9 mouse cellular contexts compared by ENCODE assay signal in the genomic region with DNA sequence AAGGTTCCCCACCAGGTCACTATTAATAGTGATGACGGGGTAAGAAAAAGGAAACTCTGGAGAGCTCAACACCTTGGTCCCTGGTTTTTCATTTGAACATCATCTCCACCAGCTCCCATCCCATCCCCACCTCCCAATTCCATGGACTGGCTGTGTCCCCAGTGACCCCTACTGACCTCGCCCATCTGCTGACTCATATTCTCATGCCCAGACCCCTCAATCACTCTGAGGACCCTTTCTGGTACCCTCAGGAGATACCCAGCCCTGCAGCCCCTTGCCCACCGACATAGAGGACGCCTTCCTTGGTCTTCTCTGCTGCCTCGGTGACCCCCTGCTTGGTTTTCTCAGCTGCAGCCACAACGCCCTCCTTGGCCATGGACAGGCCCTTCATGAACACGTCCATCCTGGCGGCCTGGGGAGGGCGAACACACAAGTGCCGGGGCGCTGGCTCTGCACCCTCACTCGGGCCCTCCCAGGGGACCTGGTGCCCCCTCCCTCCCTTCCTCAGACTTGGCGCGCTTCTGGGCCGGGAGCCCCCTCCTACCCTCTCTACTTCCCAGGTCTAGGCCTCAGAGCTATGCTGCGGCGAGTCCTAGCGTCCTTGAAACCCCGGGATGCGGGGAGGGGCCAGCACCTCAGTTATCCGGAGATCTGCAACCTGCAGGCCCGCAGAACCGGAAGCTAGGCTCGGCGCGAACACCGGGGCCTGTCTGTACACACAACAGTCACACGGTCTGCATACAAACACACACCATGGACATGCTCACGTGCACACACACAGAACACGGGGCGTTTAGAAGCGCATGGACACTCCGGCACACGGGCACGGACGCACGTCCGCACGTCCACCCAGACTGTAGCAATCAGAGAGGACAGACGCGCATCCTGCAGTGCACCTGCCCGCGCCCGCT. TPM values are rescaled to one million over a fixed set of nuclear protein-coding genes. Genes with fewer than 3 reads are reported as not detected.
DNase-seq lines count a peak whose midpoint lies in the region; ATAC-seq and TF ChIP-seq lines count a peak whose summit lies in the region.
"Had no signal": no experiment of that assay in that cellular context is flagged by ENCODE, and none has a peak within 500 bp of the region (broad histone marks: within the 10 kb centered on the region; RNA-seq: fewer than 3 reads in every experiment).

No protein-coding gene starts in this region.

- H3K27me3 ChIP-seq in heart, embryonic 14.5 days (ENCODE audit: control insufficient read depth, insufficient read depth, low read length), result peaks cover 62% of the 10 kb centered on the region
- H3K27me3 ChIP-seq in intestine, embryonic 14.5 days (replicated peaks; ENCODE audit: control insufficient read depth, insufficient read depth, low read length), result peaks cover 58% of the 10 kb centered on the region

- no peak for TF ChIP-seq POLR2A in olfactory bulb, adult 2 months (IDR thresholded peaks at IDR 0.05; ENCODE audit: insufficient read depth, low read depth, low read length)

- no peak for DNase-seq in heart, postnatal 36 days
- peak; percentile 33 for DNase-seq in CD4-positive helper T cell, adult 2 months (ENCODE audit: low read depth, low spot score)
- DNase-seq in cerebellum, postnatal 14 days, result peak; percentile 72 to 76
- DNase-seq in intestine, embryonic 14.5 days (ENCODE audit: low spot score), result peak; percentile 58
- no peak for DNase-seq in urinary bladder, postnatal 4 days (ENCODE audit: low spot score in 2 of 2)
- no peak for DNase-seq in kidney, adult 9 months

- H3K9me3 ChIP-seq in heart, embryonic 14.5 days (ENCODE audit: control insufficient read depth, low read length), result no peaks in the 10 kb centered on the region
- H3K9me3 ChIP-seq in intestine, embryonic 14.5 days (ENCODE audit: control insufficient read depth, low read length), result no peaks in the 10 kb centered on the region

- peak overlapping the region; percentile 56 for H3K4me2 ChIP-seq in heart, embryonic 14.5 days (ENCODE audit: low read length)
- peak overlapping the region; percentile 43 for H3K4me2 ChIP-seq in intestine, embryonic 14.5 days (ENCODE audit: low read length)

- intact Hi-C loops in heart, postnatal 36 days (cut with DNase I), result loop anchor here (1.0 kb wide), 1 partner anchor 48 kb away; no protein-coding TSS in a partner anchor

- 5% methylated on average over 41 of the region's 44 CpGs for WGBS in heart, embryonic 14.5 days
- 5% methylated on average over 44 of the region's 44 CpGs for WGBS in intestine, embryonic 14.5 days
- whole genome bisulfite sequencing in olfactory bulb, adult 2 months, result 13% methylated on average over 44 of the region's 44 CpGs

- no peak for ATAC-seq in heart, embryonic 14.5 days (ENCODE audit: insufficient number of reproducible peaks, insufficient read depth, low FRiP score, low read depth)
- ATAC-seq in intestine, embryonic 14.5 days (replicated peaks; ENCODE audit: low FRiP score, low TSS enrichment, low read depth), result 0 out of 2 replicates have a peak, but pooled peaks have one; percentile 32

- H3K9ac ChIP-seq in heart, embryonic 14.5 days (ENCODE audit: low read length), result no peak overlapping the region
- H3K9ac ChIP-seq in intestine, embryonic 14.5 days (ENCODE audit: low read length), result no peak overlapping the region

- H3K4me3 ChIP-seq in heart, embryonic 14.5 days (ENCODE audit: control insufficient read depth in 1 of 2, insufficient read depth in 1 of 2, low read depth in 1 of 2, low read length in 2 of 2), result peak overlapping the region; percentile 4 to 29; a peak in 3 of 4 replicates
- H3K4me3 ChIP-seq in intestine, embryonic 14.5 days (ENCODE audit: low read depth, low read length), result peak overlapping the region; percentile 18
- H3K4me3 ChIP-seq in olfactory bulb, adult 2 months (ENCODE audit: insufficient read depth, low read depth, low read length), result peak overlapping the region; percentile 67

- H3K4me1 ChIP-seq in heart, embryonic 14.5 days (ENCODE audit: control insufficient read depth in 2 of 2, insufficient read depth in 2 of 2, low read length in 2 of 2), result peaks cover 0 to 7% of the 10 kb centered on the region in 2 experiments; a peak in 1 of 4 replicates
- H3K4me1 ChIP-seq in intestine, embryonic 14.5 days (replicated peaks; ENCODE audit: control insufficient read depth, insufficient read depth, low read length), result 0 out of 2 replicates have a peak, but pooled peaks cover 3% of the 10 kb centered on the region
- H3K4me1 ChIP-seq in olfactory bulb, adult 2 months (ENCODE audit: control insufficient read depth, insufficient read depth, low read length), result peaks cover 18% of the 10 kb centered on the region

- no peak for TF ChIP-seq CTCF in olfactory bulb, adult 2 months (IDR thresholded peaks at IDR 0.05; ENCODE audit: insufficient read depth, low read depth, low read length)

- no peaks in the 10 kb centered on the region for H3K36me3 ChIP-seq in heart, embryonic 14.5 days (ENCODE audit: control insufficient read depth, insufficient read depth, low read length)
- no peaks in the 10 kb centered on the region for H3K36me3 ChIP-seq in intestine, embryonic 14.5 days (ENCODE audit: control insufficient read depth, insufficient read depth, low read length)

- H3K27ac ChIP-seq in heart, embryonic 14.5 days (replicated peaks in 1 of 2; ENCODE audit: control insufficient read depth in 1 of 2, insufficient read depth in 1 of 2, low read depth in 2 of 2, low read length in 2 of 2), result no peak overlapping the region
- no peak overlapping the region for H3K27ac ChIP-seq in intestine, embryonic 14.5 days (ENCODE audit: low read depth)
- H3K27ac ChIP-seq in olfactory bulb, adult 2 months (ENCODE audit: insufficient read depth, low read depth, low read length), result peak overlapping the region; percentile 75

RNA-seq across cellular contexts. Expression of a gene that starts 0.9 kb away (rescaled TPM):
- polyA plus RNA-seq in heart, embryonic 14.5 days (2014; fragmentation: Nextera tagmentation; extraction: Ambion mirVana), result not detected in 2 replicates
- total RNA-seq in heart, postnatal 36 days (2021), result not detected
- 0.18 and 0.43 TPM in 2 replicates for polyA plus RNA-seq in intestine, embryonic 14.5 days (2014; fragmentation: Nextera tagmentation; extraction: Ambion mirVana)
- polyA plus RNA-seq in olfactory bulb, adult 2 months (2012; ENCODE audit: insufficient read depth, insufficient read length, low replicate concordance, missing spikeins), result not detected in 2 replicates

RNA-seq across cellular contexts. Expression of a gene that starts 15.9 kb away (rescaled TPM):
- polyA plus RNA-seq in heart, embryonic 14.5 days (2014; fragmentation: Nextera tagmentation; extraction: Ambion mirVana), result 0.08 and 0.12 TPM in 2 replicates
- total RNA-seq in heart, postnatal 36 days (2021), result not detected
- polyA plus RNA-seq in intestine, embryonic 14.5 days (2014; fragmentation: Nextera tagmentation; extraction: Ambion mirVana), result 0.60 and 0.81 TPM in 2 replicates
- polyA plus RNA-seq in olfactory bulb, adult 2 months (2012; ENCODE audit: insufficient read depth, insufficient read length, low replicate concordance, missing spikeins), result not detected in 2 replicates

RNA-seq across cellular contexts. Expression of a gene that starts 18.3 kb away (rescaled TPM):
- not detected in 2 replicates for polyA plus RNA-seq in heart, embryonic 14.5 days (2014; fragmentation: Nextera tagmentation; extraction: Ambion mirVana)
- not detected for total RNA-seq in heart, postnatal 36 days (2021)
- polyA plus RNA-seq in intestine, embryonic 14.5 days (2014; fragmentation: Nextera tagmentation; extraction: Ambion mirVana), result not detected in 2 replicates
- polyA plus RNA-seq in olfactory bulb, adult 2 months (2012; ENCODE audit: insufficient read depth, insufficient read length, low replicate concordance, missing spikeins), result not detected in 2 replicates
- polyA plus RNA-seq: large intestine, adult 2 months had no signal

RNA-seq across cellular contexts. Expression of a gene that starts 23.6 kb away (rescaled TPM):
- polyA plus RNA-seq in heart, embryonic 14.5 days (2014; fragmentation: Nextera tagmentation; extraction: Ambion mirVana), result 3.5 and 4.2 TPM in 2 replicates
- total RNA-seq in heart, postnatal 36 days (2021), result 10 to 100 TPM in 1 of 2 experiments, 1 to 10 TPM in 1; 7.6 to 13.0 TPM
- polyA plus RNA-seq in intestine, embryonic 14.5 days (2014; fragmentation: Nextera tagmentation; extraction: Ambion mirVana), result 9.4 and 10.0 TPM in 2 replicates
- not detected in 2 replicates for polyA plus RNA-seq in olfactory bulb, adult 2 months (2012; ENCODE audit: insufficient read depth, insufficient read length, low replicate concordance, missing spikeins)

Comparison
In these comparisons a context has a peak if more than half of its experiments do, and no peak if none do; other contexts are left out.
1. H3K4me3 ChIP-seq: peak in every context shown above with its lines; median percentile 67 in olfactory bulb, adult 2 months; 18 in intestine, embryonic 14.5 days; 16 in heart, embryonic 14.5 days.
2. DNase-seq: peak in CD4-positive helper T cell, adult 2 months (single experiment), cerebellum, postnatal 14 days (2 of 2) and intestine, embryonic 14.5 days (single experiment); none in heart, postnatal 36 days (0 of 2), urinary bladder, postnatal 4 days (0 of 2) and kidney, adult 9 months (single experiment).